Mouse (Mus musculus) spleen, postnatal 14 days (tissue): ENCODE data around the gene Pdlim1.

ENCODE experiments used
- DNase-seq, 2 experiments: peaks; one replicate each; pipeline ENCODE4 v3.0.0; 2021 to 2022; ENCODE audit warnings: low spot score in 2 of 2

The Pdlim1 gene

GRCm38 (mm10) chr19:40284704-40285103, 13.1 kb upstream of the Pdlim1 start:
- DNase-seq: no peak

GRCm38 (mm10) chr19:40283415-40283814, 11.8 kb upstream of the Pdlim1 start:
- DNase-seq: no peak

GRCm38 (mm10) chr19:40278372-40279023, 6.9 kb upstream of the Pdlim1 start:
- DNase-seq: no peak

- no peak for DNase-seq
Observed at GRCm38 (mm10) chr19:40277494-40277893, 5.9 kb upstream of the Pdlim1 start.

- DNase-seq: no peak
Observed at GRCm38 (mm10) chr19:40275401-40276188, 4.0 kb upstream of the Pdlim1 start.

- DNase-seq: no peak
Observed at GRCm38 (mm10) chr19:40272674-40273073, 1.0 kb upstream of the Pdlim1 start.

GRCm38 (mm10) chr19:40270351-40271307, 1.0 kb downstream of the Pdlim1 start:
- peak; percentile 30 to 39 for DNase-seq

GRCm38 (mm10) chr19:40269526-40269925, 2.1 kb downstream of the Pdlim1 start:
- DNase-seq: no peak

GRCm38 (mm10) chr19:40268493-40268892, 3.1 kb downstream of the Pdlim1 start:
- no peak for DNase-seq

GRCm38 (mm10) chr19:40267380-40267779, 4.3 kb downstream of the Pdlim1 start:
- peak in 1 of 2 experiments; percentile 21 for DNase-seq

GRCm38 (mm10) chr19:40259485-40259884, 12.2 kb downstream of the Pdlim1 start:
- no peak for DNase-seq

GRCm38 (mm10) chr19:40257396-40257795, 14.2 kb downstream of the Pdlim1 start:
- DNase-seq: peak in 1 of 2 experiments; percentile 21

- DNase-seq: no peak
Observed at GRCm38 (mm10) chr19:40256376-40257050, 15.1 kb downstream of the Pdlim1 start.

- DNase-seq: no peak
Observed at GRCm38 (mm10) chr19:40255561-40255960, 16.1 kb downstream of the Pdlim1 start.

GRCm38 (mm10) chr19:40254741-40255140, 16.9 kb downstream of the Pdlim1 start:
- DNase-seq: no peak

- no peak for DNase-seq
Observed at GRCm38 (mm10) chr19:40253768-40254167, 17.9 kb downstream of the Pdlim1 start.

- no peak for DNase-seq
Observed at GRCm38 (mm10) chr19:40251115-40251514, 20.5 kb downstream of the Pdlim1 start.

- no peak for DNase-seq
Observed at GRCm38 (mm10) chr19:40249352-40249751, 22.3 kb downstream of the Pdlim1 start.

- DNase-seq: no peak
Observed at GRCm38 (mm10) chr19:40248476-40248875, 23.2 kb downstream of the Pdlim1 start.

- DNase-seq: no peak
Observed at GRCm38 (mm10) chr19:40247268-40247666, 24.4 kb downstream of the Pdlim1 start.

- no peak for DNase-seq
Observed at GRCm38 (mm10) chr19:40246646-40247267, 24.9 kb downstream of the Pdlim1 start.
